Mouse (Mus musculus): Measurements from ENCODE around the gene Cdh8.

The Cdh8 gene

DNA sequence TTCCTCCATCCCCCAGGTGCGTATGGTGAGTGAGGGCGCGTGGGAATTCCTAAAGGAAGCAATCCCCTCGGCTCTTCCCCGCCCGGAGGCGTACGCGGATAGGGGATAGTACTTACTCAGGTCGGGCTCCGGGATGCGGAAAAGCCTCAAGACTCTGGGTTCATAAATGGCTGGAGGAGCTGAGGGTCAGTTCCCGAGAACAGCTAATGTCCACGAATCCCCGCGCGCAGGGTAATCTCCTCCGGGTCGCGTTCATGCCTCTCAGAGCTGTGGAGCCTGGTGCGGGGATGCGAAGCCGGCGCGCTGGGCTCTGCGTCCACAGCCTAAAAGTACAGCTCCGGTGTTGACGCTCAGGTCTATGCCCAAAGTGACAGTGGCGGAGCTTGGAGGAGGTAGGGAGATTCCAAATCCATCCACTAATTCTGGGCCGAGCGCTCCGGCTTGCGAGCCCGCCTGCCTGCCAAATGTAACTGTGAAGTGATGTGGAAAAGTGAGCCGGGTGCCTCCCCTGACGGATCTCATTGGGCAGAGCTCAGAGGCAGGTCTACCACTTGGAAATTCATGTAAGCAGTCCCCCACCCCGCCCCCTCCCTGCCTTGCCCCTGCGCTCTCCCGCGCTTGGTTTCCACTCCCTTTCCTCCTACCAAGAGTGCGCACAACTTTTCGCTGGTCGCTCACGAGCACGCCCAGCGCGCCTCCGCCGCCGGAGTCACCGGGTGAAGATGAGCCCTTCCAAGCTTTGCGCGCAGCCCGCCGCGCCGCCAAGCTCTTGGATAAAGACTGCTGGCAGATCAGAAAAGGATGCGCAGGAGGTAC lies at the start of gene Cdh8:
TSS of gene Cdh8 (minus strand) at position 506 of the 816 bp plus-strand sequence.
- in situ Hi-C loops (cut with MboI; ENCODE audit: unreplicated experiment in 2 of 2) = no loop called here

DNA sequence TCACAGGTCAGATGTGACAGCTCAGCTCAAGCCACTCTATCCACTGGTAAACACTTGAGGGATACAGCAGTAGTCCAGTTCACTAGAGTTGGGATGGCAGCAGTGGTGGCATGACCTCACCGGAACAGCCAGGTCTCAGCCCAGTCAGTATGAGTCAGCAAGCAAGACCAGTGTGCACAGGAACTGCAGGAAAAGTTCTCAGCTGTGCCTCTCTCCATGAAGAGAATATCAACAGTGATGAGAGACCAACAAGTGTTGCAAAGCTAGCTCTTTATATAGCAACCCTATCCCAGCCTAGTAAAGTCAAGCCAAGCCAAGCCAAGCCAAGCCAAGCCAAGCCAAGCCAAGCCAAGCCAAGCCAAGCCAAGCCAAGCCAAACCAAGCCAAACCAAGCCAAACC lies 30.2 kb upstream of the Cdh8 start:
- in situ Hi-C loops (cut with MboI; ENCODE audit: unreplicated experiment in 2 of 2) = no loop called here

DNA sequence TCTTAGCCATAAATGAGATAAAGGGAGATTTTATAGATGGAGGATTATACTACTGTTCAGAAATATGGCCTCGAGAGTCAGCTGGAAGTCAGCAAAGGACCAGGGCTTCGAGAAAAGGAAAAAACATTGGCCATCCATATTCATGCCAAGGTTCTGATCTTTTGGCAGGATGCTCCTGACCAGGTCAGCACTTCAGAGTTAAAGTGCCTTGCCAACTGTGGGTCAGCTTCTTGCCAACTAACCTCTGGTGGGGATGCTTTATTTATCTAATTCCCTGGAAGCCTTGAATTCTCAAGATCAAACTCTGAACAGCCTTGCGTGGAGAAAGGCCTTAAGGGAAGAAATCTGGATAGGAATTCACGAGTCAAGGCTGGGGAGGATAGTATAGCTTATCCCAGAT lies 9.6 kb upstream of the Cdh8 start:
- in situ Hi-C loops (cut with MboI; ENCODE audit: unreplicated experiment in 2 of 2) = no loop called here

DNA sequence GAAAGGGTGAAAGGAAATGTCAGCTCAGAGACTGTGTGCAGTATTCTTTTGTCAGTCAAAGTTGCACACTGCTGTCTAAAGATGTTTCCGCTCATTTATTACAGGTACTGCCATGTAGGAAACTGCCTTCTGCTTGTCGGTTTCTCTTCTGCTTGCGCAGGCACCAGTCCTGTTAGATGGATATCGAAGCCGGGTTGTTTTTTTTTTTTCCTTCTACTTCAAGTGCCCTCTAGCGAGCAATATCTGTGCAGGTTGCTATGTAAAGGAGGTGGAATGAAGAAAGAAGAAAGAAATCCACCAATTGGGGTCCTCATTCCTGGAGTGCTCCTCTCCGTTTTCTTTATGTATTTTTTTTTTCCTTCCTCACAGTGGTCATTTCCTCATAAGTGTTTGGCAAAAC lies 5.2 kb upstream of the Cdh8 start:
- in situ Hi-C loops (cut with MboI; ENCODE audit: unreplicated experiment in 2 of 2) = no loop called here

DNA sequence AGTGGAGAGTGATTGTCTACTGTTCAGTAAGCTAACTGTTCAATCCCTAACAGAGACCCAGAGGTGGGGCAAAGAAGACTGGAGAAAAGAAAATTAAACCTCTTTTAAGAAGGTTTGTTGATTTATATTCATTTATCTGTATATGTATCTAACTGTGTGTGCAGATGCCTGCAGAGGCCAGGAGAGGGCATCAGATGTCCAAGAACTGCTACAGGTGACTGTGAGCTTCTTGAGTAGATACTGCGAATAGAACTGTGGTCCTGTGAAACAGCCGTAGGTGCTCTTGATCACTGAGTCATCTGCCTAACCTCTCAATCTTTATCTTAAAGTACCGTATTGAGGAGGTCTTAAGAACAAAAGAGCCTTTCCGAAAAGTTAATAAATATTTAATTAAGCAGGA lies 3.5 kb upstream of the Cdh8 start:
- in situ Hi-C loops (cut with MboI; ENCODE audit: unreplicated experiment in 2 of 2) = no loop called here

DNA sequence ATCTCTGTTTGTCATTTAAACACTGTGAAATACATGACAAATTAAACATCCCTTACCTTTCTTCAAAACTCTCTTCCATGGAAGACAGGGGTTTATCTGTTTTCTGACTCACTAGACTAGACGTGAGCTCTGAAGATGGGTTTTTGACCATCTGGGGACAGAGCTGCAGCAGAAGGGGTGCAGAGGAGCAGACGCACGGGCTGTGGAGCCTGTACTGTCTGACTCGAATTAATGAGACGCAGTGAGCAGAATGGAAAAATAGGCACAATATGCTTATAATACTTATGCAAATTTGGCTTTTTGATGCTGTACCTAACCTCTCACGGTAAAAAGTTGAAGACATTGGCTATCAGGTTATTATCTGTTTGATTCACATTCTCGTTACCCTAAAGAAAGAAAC lies 1.2 kb upstream of the Cdh8 start:
- in situ Hi-C loops (cut with MboI; ENCODE audit: unreplicated experiment in 2 of 2) = no loop called here

DNA sequence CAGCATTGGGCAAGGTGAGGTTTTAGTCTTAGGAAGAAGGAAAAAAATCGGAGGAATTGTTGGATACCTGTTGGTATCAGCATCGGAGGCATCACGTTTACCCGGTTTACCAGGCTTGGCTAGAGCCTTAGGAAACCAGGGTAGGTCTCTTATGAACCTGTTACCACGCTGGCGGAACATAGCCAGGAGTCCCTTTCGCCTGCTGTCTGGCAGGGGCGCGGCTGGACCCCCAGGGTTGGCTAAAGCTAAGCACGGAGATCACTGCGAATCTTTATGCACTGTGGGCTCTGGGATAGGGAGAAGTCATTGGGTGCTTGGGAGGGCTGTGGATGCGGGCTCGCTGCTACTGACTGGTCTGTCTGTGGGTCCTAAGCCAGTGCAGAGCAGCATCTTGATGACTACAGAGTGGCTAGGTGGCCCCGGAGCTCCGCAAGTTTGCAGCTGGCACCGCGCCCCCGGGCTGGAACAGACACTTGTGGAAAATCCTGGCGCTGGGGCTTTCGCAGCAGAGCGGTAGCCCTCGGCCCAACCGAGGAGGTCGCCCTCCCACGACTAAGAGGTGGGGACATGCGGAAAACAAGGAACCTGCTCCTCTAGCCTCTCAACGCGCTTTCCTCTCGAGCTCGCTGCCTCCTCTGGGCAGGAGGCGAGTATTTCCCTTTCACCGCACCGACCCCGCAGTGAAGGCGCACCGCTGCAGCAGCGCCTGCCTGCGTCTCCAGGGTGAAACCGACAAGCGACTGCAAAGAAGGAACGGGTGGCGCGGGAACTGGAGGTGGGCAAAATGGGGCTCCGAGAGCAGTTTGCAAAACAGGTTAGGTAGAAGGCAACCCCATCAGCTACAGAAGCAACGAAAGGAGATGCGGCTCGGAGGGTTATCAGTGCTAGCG lies 950 bp downstream of the Cdh8 start:
- in situ Hi-C loops (cut with MboI; ENCODE audit: unreplicated experiment in 2 of 2) = no loop called here

DNA sequence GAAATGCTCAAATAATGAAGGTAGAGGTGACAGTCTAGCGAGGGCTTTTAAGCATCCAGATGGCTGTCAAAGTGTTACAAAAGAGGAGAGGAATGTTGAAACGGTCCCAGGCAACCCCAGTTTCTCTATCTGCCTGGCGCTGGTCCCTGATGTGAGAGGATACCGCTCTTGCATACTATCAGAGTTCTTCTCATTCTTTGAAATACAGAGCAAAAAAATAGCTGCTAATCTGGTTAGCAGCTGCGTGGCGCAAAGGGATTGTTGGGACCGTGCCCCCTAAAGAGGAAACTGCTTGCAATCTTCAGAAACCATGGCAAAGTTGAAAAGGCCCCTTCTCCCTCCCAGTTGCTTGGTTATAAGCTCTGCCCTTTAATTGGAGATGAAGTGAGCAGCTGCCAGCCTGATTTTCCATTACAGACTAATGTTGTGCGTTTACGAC lies 1.8 kb downstream of the Cdh8 start:
- in situ Hi-C loops (cut with MboI; ENCODE audit: unreplicated experiment in 2 of 2) = no loop called here

DNA sequence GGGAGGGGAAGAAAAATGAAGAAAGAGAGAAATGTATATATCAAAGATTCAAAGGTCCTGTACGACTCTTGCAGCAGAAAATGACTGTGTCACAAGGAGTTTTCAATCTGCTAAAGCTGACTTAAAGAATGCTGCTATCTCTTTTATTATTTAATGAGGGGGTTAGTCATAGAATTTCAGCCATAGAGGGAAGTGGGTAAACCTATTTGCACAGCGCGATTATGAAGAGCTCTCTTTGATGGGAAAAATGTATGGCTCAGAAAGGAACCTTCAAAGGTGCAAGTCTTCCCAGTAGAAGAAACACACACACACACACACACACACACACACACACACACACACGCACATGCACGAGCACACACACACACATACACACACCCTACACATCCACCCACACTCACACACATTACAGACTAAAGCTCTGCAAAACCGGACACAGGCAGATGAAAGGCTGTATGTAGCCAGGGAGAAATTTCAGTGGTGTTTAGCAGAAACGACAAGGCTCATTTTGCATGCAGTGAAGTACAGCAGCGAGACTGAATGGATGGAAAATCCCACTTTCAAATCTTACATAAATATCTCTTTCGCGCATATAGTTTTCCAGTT lies 2.3 kb downstream of the Cdh8 start:
- in situ Hi-C loops (cut with MboI; ENCODE audit: unreplicated experiment in 2 of 2) = no loop called here

DNA sequence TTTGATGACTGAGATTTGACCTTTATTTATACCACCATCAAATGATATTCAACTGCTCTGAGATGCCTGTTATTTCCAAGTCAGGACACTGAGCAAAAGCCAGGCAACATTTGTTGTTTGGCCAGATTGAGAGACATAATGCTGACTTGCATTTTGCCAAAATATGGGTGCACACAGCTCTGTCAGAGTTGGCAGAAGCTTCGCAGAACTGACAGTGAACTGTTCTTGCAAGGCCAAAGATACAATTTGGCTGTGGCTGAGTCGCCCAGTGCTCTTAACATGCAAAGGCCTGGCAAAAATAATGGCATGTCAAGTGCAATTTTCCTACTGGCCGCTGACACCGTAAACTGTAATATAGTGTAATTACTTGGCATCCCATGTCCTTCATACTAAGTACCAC lies 22.4 kb downstream of the Cdh8 start:
- in situ Hi-C loops (cut with MboI; ENCODE audit: unreplicated experiment in 2 of 2) = no loop called here

DNA sequence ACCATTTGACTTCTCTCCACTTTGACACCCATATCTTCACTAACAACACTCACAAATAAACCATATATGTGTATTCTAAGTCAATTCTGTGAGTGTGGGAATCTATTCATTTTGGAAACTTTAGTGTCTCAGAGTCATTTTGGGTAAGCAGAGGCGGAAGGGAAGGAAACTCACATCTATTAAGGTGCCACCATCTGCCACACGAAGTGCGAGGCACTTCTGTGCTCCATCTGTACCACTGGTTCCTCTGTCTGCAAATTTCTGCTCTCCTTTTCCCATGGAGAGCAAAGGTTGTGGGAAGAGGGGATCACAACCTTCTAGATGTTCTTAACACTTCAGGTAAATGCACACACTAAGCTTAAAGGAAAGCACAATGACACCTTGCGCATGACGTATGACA lies 46.2 kb downstream of the Cdh8 start:
- in situ Hi-C loops (cut with MboI; ENCODE audit: unreplicated experiment in 2 of 2) = no loop called here

DNA sequence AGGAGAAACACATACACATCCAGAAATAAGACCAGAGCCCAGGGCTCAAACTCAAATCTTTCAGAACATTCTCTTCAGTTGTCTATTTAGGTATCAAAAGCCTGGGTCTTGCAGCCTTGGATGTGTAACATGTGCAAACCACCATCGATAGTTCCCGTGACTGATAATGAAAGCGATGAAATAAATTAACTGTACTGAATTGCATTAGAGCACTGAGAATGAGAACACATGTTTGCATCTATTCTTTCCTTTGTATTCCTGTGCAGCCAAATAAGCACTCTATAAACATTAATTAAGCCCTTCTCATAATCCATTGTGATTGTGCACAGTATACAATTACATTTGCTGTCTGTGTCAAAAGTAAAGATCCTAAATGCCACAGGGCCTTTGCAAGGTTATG lies 47.1 kb downstream of the Cdh8 start:
- in situ Hi-C loops (cut with MboI; ENCODE audit: unreplicated experiment in 2 of 2) = no loop called here

DNA sequence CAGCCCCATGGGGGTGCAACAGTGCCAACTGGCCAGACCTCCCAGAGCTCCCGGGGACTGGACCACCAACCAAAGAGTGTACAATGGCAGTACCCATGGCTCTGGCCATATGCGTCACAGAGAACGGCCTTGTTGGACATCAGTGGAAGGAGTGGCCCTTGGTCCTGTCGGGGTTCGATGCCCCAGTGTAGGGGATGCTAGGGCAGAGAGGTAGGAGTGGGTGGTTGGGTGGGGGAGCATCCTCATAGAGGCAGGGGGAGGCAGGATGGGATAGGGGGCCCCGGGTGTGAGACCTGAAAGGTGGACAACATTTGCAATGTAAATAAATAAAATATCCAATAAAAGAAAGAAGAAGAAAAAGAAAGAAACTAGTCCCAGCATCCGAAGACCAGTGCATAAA lies 47.8 kb downstream of the Cdh8 start:
- in situ Hi-C loops (cut with MboI; ENCODE audit: unreplicated experiment in 2 of 2) = no loop called here

DNA sequence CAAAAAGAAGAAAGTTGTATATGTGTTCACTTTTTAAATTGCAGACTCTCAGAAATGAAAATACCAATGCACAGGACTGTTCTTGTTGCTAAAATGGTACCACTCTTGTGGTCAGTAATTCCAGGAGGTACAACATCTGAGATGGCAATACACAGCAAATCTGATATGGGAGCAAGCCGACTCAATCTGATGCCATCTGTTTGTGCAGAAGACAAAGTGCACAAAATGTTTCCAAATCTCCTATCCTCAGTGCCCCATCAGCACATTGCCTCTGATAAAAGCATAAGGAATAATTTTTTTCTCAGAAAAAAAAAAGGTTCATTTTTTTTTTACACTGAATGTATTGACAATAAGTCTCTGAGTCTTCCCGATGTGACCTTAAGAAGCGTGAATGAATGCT lies 62.3 kb downstream of the Cdh8 start:
- in situ Hi-C loops (cut with MboI; ENCODE audit: unreplicated experiment in 2 of 2) = no loop called here

DNA sequence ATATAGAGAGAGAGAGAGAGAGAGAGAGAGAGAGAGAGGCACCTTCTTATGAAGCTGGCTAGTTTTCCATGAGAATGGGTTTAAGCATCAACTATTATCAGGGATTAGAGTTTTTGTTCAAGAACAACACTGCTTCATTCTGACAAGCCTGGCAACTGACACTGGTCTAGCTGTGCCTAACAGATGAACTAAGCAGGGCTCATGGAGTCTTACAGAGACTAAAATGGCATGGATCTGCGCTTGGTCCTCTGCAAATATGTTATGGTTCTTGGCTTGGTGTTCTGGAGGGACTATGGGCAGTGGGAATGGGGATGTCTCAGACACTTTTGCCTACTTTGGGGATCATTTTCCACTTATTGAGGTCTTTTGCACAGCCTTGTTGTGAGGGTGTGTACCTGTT lies 63.0 kb downstream of the Cdh8 start:
- in situ Hi-C loops (cut with MboI; ENCODE audit: unreplicated experiment in 2 of 2) = no loop called here

DNA sequence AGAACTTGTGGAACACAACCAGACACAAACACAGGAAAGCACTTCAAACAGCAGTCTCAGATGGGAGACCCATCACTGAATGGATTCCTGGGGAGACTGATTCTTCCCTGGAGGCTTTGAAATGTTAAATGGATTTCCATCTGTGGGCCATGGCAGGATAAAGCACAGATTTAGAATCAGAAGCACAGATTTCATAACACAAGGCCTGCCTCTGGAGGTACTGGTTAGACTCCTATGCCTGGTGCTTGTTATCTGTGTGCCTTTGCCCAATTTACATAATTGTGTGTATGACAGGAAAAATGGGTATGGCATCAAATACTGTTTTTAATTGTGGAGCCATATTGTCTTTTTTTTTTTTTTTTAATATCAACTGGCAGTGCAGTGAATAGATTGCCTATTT lies 66.8 kb downstream of the Cdh8 start:
- in situ Hi-C loops (cut with MboI; ENCODE audit: unreplicated experiment in 2 of 2) = no loop called here

DNA sequence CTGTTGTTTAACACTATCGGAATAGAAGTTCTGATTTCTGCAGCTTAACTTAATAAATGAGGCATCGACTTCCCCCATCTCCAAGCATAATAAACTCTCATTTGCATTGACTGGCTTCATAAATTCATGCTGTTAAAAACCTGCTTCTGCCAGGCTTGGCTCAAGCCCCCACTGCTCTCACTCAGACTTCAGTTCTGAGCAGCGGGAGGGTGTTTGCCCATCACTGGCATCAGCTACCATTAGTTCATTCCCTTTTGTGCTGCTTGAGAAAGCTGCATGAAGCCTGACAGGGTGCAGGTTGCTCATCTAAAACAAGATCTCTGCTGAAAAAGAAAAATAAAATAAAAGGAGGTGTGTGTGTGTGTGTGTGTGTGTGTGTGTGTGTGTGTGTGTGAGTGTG lies 67.7 kb downstream of the Cdh8 start:
- in situ Hi-C loops (cut with MboI; ENCODE audit: unreplicated experiment in 2 of 2) = no loop called here

DNA sequence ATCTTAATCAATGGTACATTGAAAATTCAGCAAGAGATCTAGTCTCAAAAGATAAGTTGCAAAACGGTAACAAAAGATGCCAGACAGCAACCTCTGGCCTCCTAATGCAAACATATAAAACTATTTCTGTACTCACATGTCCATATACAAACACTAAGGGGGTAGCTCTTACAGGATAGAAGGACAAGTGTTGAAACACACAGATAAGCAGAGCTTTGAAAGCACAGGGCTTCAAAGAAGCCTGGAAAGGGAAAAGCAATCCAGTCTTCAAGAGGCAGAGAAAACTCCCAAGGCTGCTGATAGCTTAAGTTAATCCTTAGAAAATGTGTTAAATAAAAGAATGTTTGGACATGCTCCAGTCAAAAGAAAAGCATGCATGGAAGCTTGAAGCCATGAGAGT lies 77.0 kb downstream of the Cdh8 start:
- in situ Hi-C loops (cut with MboI; ENCODE audit: unreplicated experiment in 2 of 2) = no loop called here

DNA sequence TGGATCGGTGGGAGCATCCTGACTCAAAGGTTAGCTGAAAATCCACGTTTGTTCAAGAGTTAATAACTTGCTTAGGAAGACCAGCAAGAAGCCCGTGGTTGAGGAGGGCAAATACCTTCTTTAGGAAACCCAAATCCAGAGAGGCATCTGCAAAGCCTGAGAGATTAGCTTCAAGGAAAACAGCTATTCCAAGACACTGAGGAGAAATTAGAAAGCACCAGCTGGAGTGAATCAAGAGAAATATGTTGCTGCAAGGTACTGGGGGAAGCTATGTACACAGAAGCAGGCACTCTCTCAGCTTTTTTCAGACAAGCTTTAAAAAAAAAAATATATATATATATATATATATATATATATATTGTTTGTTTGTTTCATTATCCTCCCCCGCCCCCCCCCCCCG lies 88.7 kb downstream of the Cdh8 start:
- in situ Hi-C loops (cut with MboI; ENCODE audit: unreplicated experiment in 2 of 2) = no loop called here

DNA sequence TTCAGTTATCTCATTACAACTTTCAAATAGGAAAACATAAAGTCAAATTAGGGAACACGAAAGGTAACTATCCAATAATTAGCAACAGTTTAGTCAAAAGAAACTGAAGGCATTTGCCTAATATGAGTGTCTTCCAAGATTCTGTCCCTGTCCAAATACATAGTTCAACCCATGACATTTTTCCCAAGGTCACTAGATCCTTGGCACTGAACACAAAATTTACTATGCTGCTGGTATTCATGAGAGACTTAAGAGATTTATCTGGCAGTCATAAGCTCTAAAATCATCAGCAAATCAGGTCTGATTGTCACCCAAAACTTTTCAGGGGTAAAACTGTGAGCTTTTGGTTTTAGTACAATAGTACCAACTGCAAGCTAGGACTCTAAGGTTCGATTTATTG lies 101.7 kb downstream of the Cdh8 start:
- in situ Hi-C loops (cut with MboI; ENCODE audit: unreplicated experiment in 2 of 2) = no loop called here

DNA sequence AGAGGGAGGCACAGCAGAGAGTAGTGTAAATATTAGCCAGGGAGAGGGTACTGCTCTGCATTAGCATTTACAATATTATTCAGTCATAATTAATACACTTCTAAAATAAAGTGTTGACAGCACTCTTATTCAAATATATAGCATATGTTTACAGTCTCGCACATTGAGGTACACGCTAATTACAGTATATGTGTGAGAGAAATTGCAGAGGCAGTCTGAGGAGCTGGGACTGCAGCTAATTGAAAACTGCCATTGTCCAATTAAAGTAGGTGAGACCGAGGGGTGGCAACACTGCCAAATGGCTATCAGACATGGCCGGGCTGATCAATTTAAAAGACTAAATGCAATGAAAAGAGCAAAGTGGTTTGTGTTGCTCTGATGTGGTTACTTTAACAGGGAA lies 112.1 kb downstream of the Cdh8 start:
- in situ Hi-C loops (cut with MboI; ENCODE audit: unreplicated experiment in 2 of 2) = no loop called here

DNA sequence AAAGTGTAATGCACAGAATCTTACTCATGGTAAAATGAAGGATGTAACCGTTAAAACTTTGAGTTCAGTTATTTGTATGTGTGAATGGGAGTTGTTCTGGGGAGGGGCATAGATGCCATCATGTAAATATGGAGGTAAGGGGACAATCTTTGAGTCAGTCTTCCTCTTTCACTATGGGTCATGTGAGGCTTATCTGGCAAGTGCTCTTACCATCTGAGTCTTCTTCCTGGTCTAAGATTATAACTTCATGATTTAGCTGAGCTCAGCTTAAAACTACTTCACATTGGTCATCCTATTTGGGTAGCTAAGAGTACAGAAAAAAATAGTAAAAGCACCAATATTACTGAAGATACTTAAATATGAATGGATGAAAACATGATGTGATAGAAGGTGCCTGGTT lies 126.1 kb downstream of the Cdh8 start:
- in situ Hi-C loops (cut with MboI; ENCODE audit: unreplicated experiment in 2 of 2) = no loop called here
